Mouse (Mus musculus): ENCODE results near the gene Stam2. TPM values are rescaled to one million over a fixed set of nuclear protein-coding genes. Genes with fewer than 3 reads are reported as not detected.

Stam2 gene
- polyA plus RNA-seq, 1 experiment, result 13.6 TPM

- no peak for TF ChIP-seq GATA1 (IDR thresholded peaks at IDR 0.05; ENCODE audit: low read length)
Observed at GRCm38 (mm10) chr2:52741681-52742255, 313 bp downstream of the Stam2 start.

GRCm38 (mm10) chr2:52740596-52740995, 1.5 kb downstream of the Stam2 start:
- TF ChIP-seq GATA1 (IDR thresholded peaks at IDR 0.05; ENCODE audit: low read length), result no peak

GRCm38 (mm10) chr2:52734504-52734903, 7.6 kb downstream of the Stam2 start:
- no peak for TF ChIP-seq GATA1 (IDR thresholded peaks at IDR 0.05; ENCODE audit: low read length)

GRCm38 (mm10) chr2:52733659-52734058, 8.4 kb downstream of the Stam2 start:
- no peak for TF ChIP-seq GATA1 (IDR thresholded peaks at IDR 0.05; ENCODE audit: low read length)

- no peak for TF ChIP-seq GATA1 (IDR thresholded peaks at IDR 0.05; ENCODE audit: low read length)
Observed at GRCm38 (mm10) chr2:52732611-52733010, 9.5 kb downstream of the Stam2 start.

GRCm38 (mm10) chr2:52732001-52732400, 10.1 kb downstream of the Stam2 start:
- no peak for TF ChIP-seq GATA1 (IDR thresholded peaks at IDR 0.05; ENCODE audit: low read length)

GRCm38 (mm10) chr2:52730891-52731290, 11.2 kb downstream of the Stam2 start:
- TF ChIP-seq GATA1 (IDR thresholded peaks at IDR 0.05; ENCODE audit: low read length), result no peak

GRCm38 (mm10) chr2:52720231-52721025, 21.7 kb downstream of the Stam2 start:
- no peak for TF ChIP-seq GATA1 (IDR thresholded peaks at IDR 0.05; ENCODE audit: low read length)

GRCm38 (mm10) chr2:52717076-52717475, 25.0 kb downstream of the Stam2 start:
- TF ChIP-seq GATA1 (IDR thresholded peaks at IDR 0.05; ENCODE audit: low read length), result no peak

GRCm38 (mm10) chr2:52715538-52715937, 26.5 kb downstream of the Stam2 start:
- TF ChIP-seq GATA1 (IDR thresholded peaks at IDR 0.05; ENCODE audit: low read length), result no peak

GRCm38 (mm10) chr2:52714111-52714510, 28.0 kb downstream of the Stam2 start:
- no peak for TF ChIP-seq GATA1 (IDR thresholded peaks at IDR 0.05; ENCODE audit: low read length)

GRCm38 (mm10) chr2:52710804-52711203, 31.3 kb downstream of the Stam2 start:
- no peak for TF ChIP-seq GATA1 (IDR thresholded peaks at IDR 0.05; ENCODE audit: low read length)

- no peak for TF ChIP-seq GATA1 (IDR thresholded peaks at IDR 0.05; ENCODE audit: low read length)
Observed at GRCm38 (mm10) chr2:52709417-52709816, 32.7 kb downstream of the Stam2 start.

- no peak for TF ChIP-seq GATA1 (IDR thresholded peaks at IDR 0.05; ENCODE audit: low read length)
Observed at GRCm38 (mm10) chr2:52701368-52702036, 40.6 kb downstream of the Stam2 start.

- TF ChIP-seq GATA1 (IDR thresholded peaks at IDR 0.05; ENCODE audit: low read length), result no peak
Observed at GRCm38 (mm10) chr2:52700352-52700751, 41.7 kb downstream of the Stam2 start.

- no peak for TF ChIP-seq GATA1 (IDR thresholded peaks at IDR 0.05; ENCODE audit: low read length)
Observed at GRCm38 (mm10) chr2:52694604-52695003, 47.5 kb downstream of the Stam2 start.
